Mouse (Mus musculus) cerebral cortex, adult 2 months (tissue): ENCODE measurements around the gene Fam167b.

Experiments used
- WGBS: fragments of 180-500 bp; shearing (Covaris S2); methylation state at CpG from one replicate; pipeline ENCODE4 v1.1.7; 2018; 5-methylcytosine and 5-hydroxymethylcytosine counted together

Gene Fam167b

GRCm38 (mm10) chr4:129608426-129609025 lies 30.2 kb upstream of the Fam167b start:
- 29% methylated on average over 7 of the region's 7 CpGs for WGBS

DNA sequence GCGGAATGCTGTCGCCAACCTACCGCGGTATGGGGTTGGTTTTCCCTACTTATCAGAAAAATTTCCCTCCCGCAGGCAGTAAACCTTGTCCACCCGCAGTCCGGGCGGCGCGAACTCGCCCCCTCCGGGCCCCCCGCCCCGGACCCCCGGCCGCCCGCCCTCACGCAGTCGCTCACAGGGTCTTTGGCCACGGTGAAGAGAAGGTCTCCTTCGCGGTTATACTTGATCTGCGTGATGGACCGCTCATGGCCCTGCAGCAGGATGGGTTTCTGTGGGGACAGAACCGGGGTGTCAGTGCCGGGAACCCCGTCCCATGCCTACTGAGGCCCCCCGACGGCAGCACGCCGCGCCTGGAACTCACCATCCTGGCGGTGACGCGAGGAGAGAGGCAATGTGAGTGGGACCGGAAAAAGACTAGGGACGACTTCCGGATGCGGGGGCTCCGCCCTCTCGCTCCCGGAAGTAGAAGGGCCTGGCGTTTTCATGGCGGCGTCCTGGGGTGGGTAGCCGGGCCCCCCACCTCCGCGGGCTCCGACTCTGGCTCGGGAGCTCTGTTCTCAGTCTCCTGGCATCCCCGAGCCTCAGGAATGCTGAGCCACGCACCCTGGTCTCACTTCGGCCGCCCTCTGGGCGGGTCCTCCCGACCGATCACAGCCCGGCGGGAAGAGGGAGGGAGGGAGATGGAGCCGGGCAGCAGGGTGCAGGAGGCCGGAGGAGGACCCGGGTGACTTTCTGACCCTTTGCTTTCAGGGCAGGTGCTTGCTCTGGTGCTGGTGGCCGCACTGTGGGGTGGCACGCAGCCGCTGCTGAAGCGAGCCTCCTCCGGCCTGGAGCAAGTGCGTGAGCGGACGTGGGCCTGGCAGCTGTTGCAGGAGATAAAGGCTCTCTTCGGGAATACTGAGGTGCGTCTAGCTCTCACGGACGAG lies 22.1 kb upstream of the Fam167b start, which contains the start of the genes Eif3i and Tmem234:
TSS of gene Eif3i (minus strand) at position 416 of the 926 bp plus-strand sequence.
TSS of gene Tmem234 (plus strand) at position 436 of the 926 bp plus-strand sequence.
- WGBS, result 1% methylated on average over 74 of the region's 74 CpGs

DNA sequence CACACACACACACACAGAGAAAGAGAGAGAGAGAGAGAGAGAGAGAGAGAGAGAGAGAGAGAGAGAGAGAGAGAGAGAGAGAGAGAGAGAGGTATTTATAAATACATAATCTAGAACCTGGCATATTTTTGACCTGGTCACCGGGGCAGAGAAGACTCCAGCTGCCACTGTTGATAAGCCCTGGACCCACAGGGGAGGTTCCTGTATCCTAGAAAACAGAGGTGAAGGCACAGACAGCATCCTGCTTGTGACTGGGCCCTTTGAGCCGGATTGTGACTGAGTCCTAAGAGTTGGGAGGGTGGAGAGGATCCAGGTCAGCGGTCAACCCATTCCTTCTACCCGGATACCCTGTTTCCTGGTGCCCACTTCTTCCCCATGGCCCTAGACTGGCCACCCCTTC lies 10.5 kb upstream of the Fam167b start:
- 73% methylated on average over 4 of the region's 4 CpGs for WGBS

DNA sequence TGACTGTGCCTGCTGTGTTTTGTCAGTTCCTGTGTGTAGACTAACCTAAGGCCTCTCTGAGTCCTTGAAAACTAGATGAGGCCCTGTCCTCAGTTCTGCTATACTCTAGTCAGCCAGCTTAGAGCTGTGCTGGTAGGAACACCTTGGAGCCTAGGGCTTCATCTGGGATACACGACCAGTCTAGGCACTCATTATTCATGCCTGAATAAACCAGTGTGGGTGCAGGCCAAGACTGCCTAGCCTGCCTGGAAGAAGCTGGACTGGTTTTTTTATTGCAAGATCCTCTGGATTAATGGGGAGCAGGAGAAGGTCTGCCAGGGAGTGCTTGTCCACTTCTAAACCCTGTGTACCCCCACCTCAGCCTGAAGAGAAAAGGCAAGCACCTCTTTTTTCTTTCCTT lies 8.6 kb upstream of the Fam167b start:
- 61% methylated on average over 1 of the region's 1 CpGs for WGBS

- 91% methylated on average over 9 of the region's 9 CpGs for WGBS
Measured at GRCm38 (mm10) chr4:129585773-129586172, 7.4 kb upstream of the Fam167b start.

- 2% methylated on average over 36 of the region's 36 CpGs for WGBS
Measured at GRCm38 (mm10) chr4:129584884-129585608, 6.7 kb upstream of the Fam167b start.

GRCm38 (mm10) chr4:129584370-129584769 lies 6.0 kb upstream of the Fam167b start:
- 71% methylated on average over 1 of the region's 1 CpGs for WGBS

DNA sequence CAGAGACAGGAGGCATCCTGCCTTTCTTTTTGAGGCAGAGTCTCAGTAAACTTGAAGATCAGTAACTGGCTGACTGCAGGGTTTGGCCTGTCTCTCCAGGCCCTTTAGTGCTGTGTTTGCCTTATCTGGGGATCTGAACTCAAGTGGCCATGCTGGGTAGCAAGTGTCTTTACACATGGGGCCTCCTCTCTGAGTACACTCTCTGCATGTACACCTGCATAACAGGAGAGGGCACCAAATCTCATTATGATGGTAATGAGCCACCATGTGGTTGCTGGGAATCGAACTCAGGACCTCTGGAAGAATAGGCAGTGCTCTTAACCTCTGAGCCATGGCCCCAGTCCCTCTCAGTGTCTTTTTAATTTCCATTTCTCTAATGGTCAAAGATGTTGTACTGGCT lies 3.9 kb upstream of the Fam167b start:
- 85% methylated on average over 1 of the region's 1 CpGs for WGBS

GRCm38 (mm10) chr4:129580347-129580746 lies 2.0 kb upstream of the Fam167b start:
- WGBS, result 54% methylated on average over 7 of the region's 7 CpGs

DNA sequence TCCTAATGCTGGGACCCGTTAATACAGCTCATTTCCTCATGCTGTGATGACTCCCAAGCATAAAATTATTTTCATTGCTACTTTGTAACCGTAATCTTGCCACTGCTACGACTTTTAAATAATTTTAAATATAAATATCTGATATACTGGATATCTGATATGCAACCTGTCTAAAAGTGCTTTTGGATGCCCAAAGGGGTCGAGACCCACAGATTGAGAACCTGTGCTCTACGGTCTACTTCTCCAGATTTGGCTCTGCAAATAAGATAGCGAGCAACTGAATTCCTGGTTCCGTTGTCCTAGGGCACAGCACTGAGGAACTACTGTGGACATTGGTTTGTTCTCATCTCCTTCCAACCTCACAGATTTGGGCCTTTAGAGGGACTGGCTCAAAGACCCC lies 661 bp downstream of the Fam167b start:
- 86% methylated on average over 7 of the region's 7 CpGs for WGBS

GRCm38 (mm10) chr4:129576863-129577491 lies 1.4 kb downstream of the Fam167b start:
- WGBS, result 36% methylated on average over 21 of the region's 21 CpGs

DNA sequence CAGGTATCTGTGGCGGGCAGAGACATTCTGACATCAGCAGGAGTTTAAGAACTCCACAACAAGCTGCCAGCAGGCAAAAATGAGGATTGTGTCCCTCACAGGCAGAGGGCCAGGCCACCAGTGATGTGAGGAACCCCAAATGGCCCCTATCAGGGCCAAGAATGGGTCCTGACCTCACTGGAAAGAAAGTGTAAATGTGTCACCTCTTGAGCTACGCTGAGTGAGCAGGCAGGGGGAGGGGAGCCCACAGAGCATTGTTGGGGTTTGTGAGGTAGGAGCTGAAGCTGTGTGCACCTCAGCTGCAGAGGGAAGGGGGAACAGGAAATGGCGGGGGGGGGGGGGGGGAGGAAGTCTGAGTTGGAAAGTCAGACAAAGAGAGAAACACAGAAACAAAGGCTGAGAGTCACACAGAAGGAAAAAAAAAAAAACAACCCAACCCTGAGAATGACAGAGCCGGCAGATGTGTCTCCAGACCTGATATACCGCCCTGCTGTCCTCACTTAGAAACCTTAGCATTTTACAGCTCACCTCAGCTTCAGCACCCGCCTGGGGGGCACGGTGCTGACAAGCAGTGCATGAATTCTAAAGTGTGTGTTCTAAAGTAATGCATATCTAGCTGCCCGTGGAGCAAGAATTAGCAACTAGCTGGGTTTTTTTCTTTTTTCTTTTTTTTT lies 3.0 kb downstream of the Fam167b start:
- WGBS, result 63% methylated on average over 7 of the region's 8 CpGs

- 92% methylated on average over 8 of the region's 8 CpGs for WGBS
Measured at GRCm38 (mm10) chr4:129573430-129573829, 4.9 kb downstream of the Fam167b start, which contains the start of gene Lck. Lck (minus strand) TSS chr4:129573641.

GRCm38 (mm10) chr4:129573093-129573370 lies 5.3 kb downstream of the Fam167b start:
- WGBS, result 97% methylated on average over 4 of the region's 4 CpGs

GRCm38 (mm10) chr4:129572236-129573092 lies 5.9 kb downstream of the Fam167b start:
- 72% methylated on average over 13 of the region's 13 CpGs for WGBS

GRCm38 (mm10) chr4:129571551-129572084 lies 6.7 kb downstream of the Fam167b start:
- 87% methylated on average over 8 of the region's 8 CpGs for WGBS

GRCm38 (mm10) chr4:129570028-129570427 lies 8.3 kb downstream of the Fam167b start:
- 87% methylated on average over 6 of the region's 6 CpGs for WGBS

GRCm38 (mm10) chr4:129568366-129568765 lies 10.0 kb downstream of the Fam167b start:
- 92% methylated on average over 7 of the region's 7 CpGs for WGBS

- WGBS, result 88% methylated on average over 6 of the region's 6 CpGs
Measured at GRCm38 (mm10) chr4:129565139-129565538, 13.2 kb downstream of the Fam167b start.

- 84% methylated on average over 8 of the region's 8 CpGs for WGBS
Measured at GRCm38 (mm10) chr4:129563718-129564117, 14.6 kb downstream of the Fam167b start.
